Mouse (Mus musculus): ENCODE measurements at regions not wholly inside any gene's neighbourhood (a gene's known extent, or its start where the extent isn't known, plus 50 kb on each side); places are given as distances from the start of the nearest gene placed in this dataset.
"Not testable (repeated sequence)": the region's sequence is repeated elsewhere in the genome, so short reads cannot be mapped to it uniquely, and the experiment has no call there.

GRCm38 (mm10) chr1:50025766-50026165 is 874.7 kb upstream of the Tmeff2 start:
- not testable (repeated sequence) for DNase-seq

DNA sequence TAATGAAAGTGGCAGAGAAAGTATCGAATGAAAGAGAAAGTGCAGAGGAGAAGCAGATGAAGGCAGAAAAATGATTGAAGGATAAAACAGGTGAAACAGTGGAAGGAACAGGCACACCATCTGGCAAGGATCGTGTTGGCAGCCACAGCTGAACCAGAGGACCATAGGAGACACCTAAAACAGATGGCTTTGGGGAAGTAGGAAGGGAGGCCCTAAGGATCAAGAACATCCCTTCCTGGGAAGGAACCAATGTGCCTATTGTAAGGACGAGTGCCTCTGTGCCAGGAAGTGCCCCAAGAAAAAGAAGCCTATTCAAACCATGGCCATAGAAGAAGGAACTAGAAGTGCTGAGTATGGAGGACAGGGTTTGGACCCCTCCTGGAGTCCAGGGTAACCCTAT is 865.2 kb upstream of the Tmeff2 start:
- peak; percentile 36 for DNase-seq

- no peak for DNase-seq
Measured at GRCm38 (mm10) chr1:50045816-50046215, 854.6 kb upstream of the Tmeff2 start.

DNA sequence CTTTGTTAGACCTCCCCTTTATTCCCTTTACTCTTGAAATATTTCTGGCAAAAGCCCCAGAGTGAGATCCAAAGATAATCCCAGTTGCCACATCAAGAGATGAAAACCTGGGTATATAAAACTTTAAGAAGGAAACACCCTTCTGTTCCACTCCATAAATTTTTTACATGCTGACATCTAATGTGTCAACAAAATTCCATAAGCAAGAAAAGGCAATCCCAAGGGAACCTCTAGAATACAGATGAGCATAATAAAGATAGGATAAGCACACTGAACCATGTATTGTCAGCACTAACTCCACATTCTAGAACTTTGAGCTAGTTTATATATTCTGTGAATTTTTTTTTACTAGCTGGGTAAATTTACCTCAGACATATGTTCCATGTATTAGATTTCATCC is 810.7 kb upstream of the Tmeff2 start:
- DNase-seq = no peak

Measured in cerebellum, adult 9-10 months (tissue).